Mouse (Mus musculus): ENCODE results near the gene Ttll8. TPM values are rescaled to one million over a fixed set of nuclear protein-coding genes. Genes with fewer than 3 reads are reported as not detected.

The Ttll8 gene
- polyA plus RNA-seq, 1 experiment from 2014 or later, result not detected

- DNase-seq (ENCODE audit: low spot score), result peak; percentile 99
- Histone ChIP-seq H3K27me3 (ENCODE audit: insufficient read depth, low read length) (no peaks in the 10 kb centered on the region), H3K9ac (ENCODE audit: low read depth, low read length) (peak within 1 kb of the TSS; percentile 89), H3K36me3 (ENCODE audit: insufficient read depth, low read length) (peaks cover 23% of the 10 kb centered on the region), H3K27ac (peak within 1 kb of the TSS; percentile 96), H3K4me3 (replicated peaks; ENCODE audit: low read depth, low read length) (peak within 1 kb of the TSS; percentile 83), H3K4me2 (ENCODE audit: low read length) (peak within 1 kb of the TSS; percentile 91), H3K4me1 (replicated peaks; ENCODE audit: insufficient read depth, low read length) (peaks cover 29% of the 10 kb centered on the region), H3K9me3 (replicated peaks; ENCODE audit: low read length) (no peaks in the 10 kb centered on the region)
- WGBS, result under 1% methylated on average over 94 of the region's 107 CpGs
- TF ChIP-seq CTCF (IDR thresholded peaks at IDR 0.05; ENCODE audit: low read depth), result no peak
- ATAC-seq (replicated peaks; ENCODE audit: low FRiP score, low read depth), result peak; percentile 81
These were observed 92.2 kb downstream of the Ttll8 start, which contains the start of gene Pim3 for GRCm38 (mm10) chr15:88861772-88862622. Pim3 (plus strand) TSS chr15:88862186.

DNA sequence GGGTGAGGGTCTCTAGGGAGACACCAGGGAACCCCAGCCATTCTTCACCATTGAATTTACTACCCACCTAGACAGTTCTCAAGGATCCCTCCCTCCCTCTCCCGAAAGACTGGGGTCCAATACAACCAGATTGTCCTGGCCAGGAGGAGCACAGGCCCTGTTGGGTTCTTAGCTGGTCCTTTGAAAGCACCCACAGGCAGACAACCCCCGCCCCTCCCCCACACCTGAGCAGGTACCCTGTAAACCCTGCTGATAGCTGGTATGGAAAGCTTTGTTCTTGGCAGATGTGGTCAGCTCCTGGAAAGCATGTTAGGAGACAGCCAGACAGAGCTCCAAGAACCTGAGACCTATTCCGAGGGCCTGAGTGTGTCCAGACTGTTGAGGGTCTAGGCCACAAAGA, 93.4 kb downstream of the Ttll8 start:
- Histone ChIP-seq H3K4me3 (replicated peaks; ENCODE audit: low read depth, low read length) (no peak overlapping the region), H3K27ac (peak overlapping the region; percentile 96; the same call in 1 of the 2 replicates)

DNA sequence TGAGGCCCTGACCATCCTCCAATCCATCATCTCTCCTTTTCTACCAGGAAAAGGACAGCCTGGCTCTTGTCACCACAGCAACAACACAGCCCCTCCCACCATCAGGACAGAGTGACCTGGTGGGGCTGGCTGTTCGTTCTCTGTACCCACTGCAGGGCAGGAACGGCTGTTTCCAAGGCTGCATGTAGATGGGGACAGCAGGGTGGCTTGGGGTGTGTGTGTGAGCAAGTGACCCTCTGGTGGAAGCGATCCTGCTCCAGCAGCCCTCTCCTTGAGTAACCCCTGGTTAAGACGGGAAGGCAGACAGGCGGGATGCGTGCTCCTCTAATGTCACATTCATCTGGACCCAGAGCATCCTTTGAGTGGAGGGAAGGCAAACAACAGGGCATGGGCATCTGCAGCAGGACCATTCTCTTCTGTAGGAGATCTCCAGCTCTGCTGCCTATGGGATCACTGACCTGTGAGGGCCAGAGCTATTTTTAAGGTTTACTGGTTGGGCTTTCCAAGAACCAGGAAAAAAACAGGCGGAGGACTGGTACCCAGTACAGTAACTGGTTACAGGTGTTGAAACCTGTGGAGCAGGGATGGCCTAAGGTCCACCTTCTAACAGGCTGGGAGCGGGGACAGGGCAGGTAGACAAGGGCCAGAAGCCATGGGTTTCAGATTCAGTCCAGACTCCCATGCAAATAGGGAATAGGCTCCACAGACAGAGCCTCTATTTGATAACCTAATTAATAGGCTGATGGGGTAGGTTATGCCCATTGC, 94.8 kb downstream of the Ttll8 start:
- TF ChIP-seq CTCF (IDR thresholded peaks at IDR 0.05; ENCODE audit: low read depth), result no peak
- Histone ChIP-seq H3K9ac (ENCODE audit: low read depth, low read length) (no peak overlapping the region), H3K27ac (no peak overlapping the region), H3K4me1 (replicated peaks; ENCODE audit: insufficient read depth, low read length) (peaks cover 20% of the 10 kb centered on the region), H3K36me3 (ENCODE audit: insufficient read depth, low read length) (peaks cover 3% of the 10 kb centered on the region; the same call in 1 of the 2 replicates), H3K4me3 (replicated peaks; ENCODE audit: low read depth, low read length) (no peak overlapping the region), H3K27me3 (ENCODE audit: insufficient read depth, low read length) (no peaks in the 10 kb centered on the region), H3K9me3 (replicated peaks; ENCODE audit: low read length) (no peaks in the 10 kb centered on the region), H3K4me2 (ENCODE audit: low read length) (no peak overlapping the region)
- no peak for DNase-seq (ENCODE audit: low spot score)
- WGBS, result 63% methylated on average over 8 of the region's 8 CpGs
- ATAC-seq (replicated peaks; ENCODE audit: low FRiP score, low read depth), result no peak

More for the DNA sequence above, 93.4 kb downstream of the Ttll8 start:
- DNase-seq (ENCODE audit: low spot score) (no peak), ATAC-seq (replicated peaks; ENCODE audit: low FRiP score, low read depth) (no peak)
- Histone ChIP-seq H3K9me3 (replicated peaks; ENCODE audit: low read length) (no peaks in the 10 kb centered on the region), H3K9ac (ENCODE audit: low read depth, low read length) (no peak overlapping the region), H3K4me2 (ENCODE audit: low read length) (no peak overlapping the region), H3K27me3 (ENCODE audit: insufficient read depth, low read length) (no peaks in the 10 kb centered on the region), H3K4me1 (replicated peaks; ENCODE audit: insufficient read depth, low read length) (peaks cover 19% of the 10 kb centered on the region), H3K36me3 (ENCODE audit: insufficient read depth, low read length) (peaks cover 14% of the 10 kb centered on the region; the same call in 1 of the 2 replicates)
- TF ChIP-seq CTCF (IDR thresholded peaks at IDR 0.05; ENCODE audit: low read depth), result no peak
- 92% methylated on average over 3 of the region's 3 CpGs for WGBS

DNA sequence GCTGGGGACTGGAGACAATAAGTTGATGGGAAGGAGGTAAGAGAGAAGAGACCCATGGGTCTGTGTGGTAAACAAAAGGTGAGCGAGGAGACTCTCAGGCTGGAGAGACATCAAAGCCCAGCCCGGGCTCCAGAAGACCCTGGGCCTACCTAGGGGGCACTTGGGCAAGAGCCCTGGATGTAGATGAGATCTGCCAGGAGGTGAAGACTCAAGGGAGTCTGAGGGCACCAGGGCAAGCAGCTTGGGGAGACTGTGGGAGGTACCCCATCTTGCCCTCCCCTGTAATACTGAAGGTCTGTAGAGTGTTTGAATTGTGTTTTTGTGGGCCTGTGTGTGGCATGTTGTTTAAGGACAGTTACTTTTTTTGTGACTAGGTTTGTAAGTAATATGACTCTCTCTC, 95.5 kb downstream of the Ttll8 start:
- 86% methylated on average over 2 of the region's 2 CpGs for WGBS

DNA sequence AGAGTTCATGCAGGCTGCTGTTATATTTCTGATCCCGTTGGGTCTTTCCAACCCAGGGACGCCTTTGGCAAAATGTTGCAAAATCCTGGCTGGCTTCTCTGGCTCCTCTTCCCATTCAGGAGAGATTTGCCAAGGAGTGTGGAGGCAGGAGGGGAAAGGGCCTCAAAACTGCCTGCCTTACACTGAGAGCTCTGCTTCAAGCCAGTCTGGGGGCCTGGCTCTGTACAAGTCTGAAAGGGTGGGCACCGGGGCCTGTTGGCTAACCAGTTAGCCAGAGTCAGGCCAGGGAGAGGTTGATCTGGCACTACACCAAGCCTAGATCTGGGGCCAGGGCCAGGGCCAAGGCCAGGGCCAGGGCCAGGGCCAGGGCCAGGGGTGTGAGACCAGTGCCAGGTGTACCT, 96.1 kb downstream of the Ttll8 start:
- Histone ChIP-seq H3K9me3 (replicated peaks; ENCODE audit: low read length) (no peaks in the 10 kb centered on the region), H3K27me3 (ENCODE audit: insufficient read depth, low read length) (no peaks in the 10 kb centered on the region), H3K27ac (no peak overlapping the region), H3K4me3 (replicated peaks; ENCODE audit: low read depth, low read length) (no peak overlapping the region), H3K36me3 (ENCODE audit: insufficient read depth, low read length) (no peaks in the 10 kb centered on the region), H3K4me2 (ENCODE audit: low read length) (no peak overlapping the region), H3K9ac (ENCODE audit: low read depth, low read length) (no peak overlapping the region), H3K4me1 (replicated peaks; ENCODE audit: insufficient read depth, low read length) (peaks cover 28% of the 10 kb centered on the region)
- DNase-seq (ENCODE audit: low spot score), result no peak
- WGBS, result 88% methylated on average over 3 of the region's 3 CpGs
- TF ChIP-seq CTCF (IDR thresholded peaks at IDR 0.05; ENCODE audit: low read depth), result no peak
- ATAC-seq (replicated peaks; ENCODE audit: low FRiP score, low read depth), result no peak

More for the DNA sequence above, 95.5 kb downstream of the Ttll8 start:
- H3K27ac ChIP-seq, result no peak overlapping the region
- ATAC-seq (replicated peaks; ENCODE audit: low FRiP score, low read depth), result no peak
- DNase-seq (ENCODE audit: low spot score), result no peak
- no peaks in the 10 kb centered on the region for H3K9me3 ChIP-seq (replicated peaks; ENCODE audit: low read length)
- peaks cover 25% of the 10 kb centered on the region for H3K4me1 ChIP-seq (replicated peaks; ENCODE audit: insufficient read depth, low read length)
- H3K36me3 ChIP-seq (ENCODE audit: insufficient read depth, low read length), result no peaks in the 10 kb centered on the region
- no peak overlapping the region for H3K9ac ChIP-seq (ENCODE audit: low read depth, low read length)
- H3K4me3 ChIP-seq (replicated peaks; ENCODE audit: low read depth, low read length), result no peak overlapping the region
- H3K27me3 ChIP-seq (ENCODE audit: insufficient read depth, low read length), result no peaks in the 10 kb centered on the region
- no peak for TF ChIP-seq CTCF (IDR thresholded peaks at IDR 0.05; ENCODE audit: low read depth)
- H3K4me2 ChIP-seq (ENCODE audit: low read length), result no peak overlapping the region

- Histone ChIP-seq H3K27ac (no peak overlapping the region), H3K9ac (ENCODE audit: low read depth, low read length) (no peak overlapping the region), H3K4me3 (replicated peaks; ENCODE audit: low read depth, low read length) (no peak overlapping the region), H3K4me1 (replicated peaks; ENCODE audit: insufficient read depth, low read length) (peaks cover 34% of the 10 kb centered on the region), H3K36me3 (ENCODE audit: insufficient read depth, low read length) (no peaks in the 10 kb centered on the region), H3K27me3 (ENCODE audit: insufficient read depth, low read length) (no peaks in the 10 kb centered on the region), H3K9me3 (replicated peaks; ENCODE audit: low read length) (no peaks in the 10 kb centered on the region), H3K4me2 (ENCODE audit: low read length) (no peak overlapping the region)
- DNase-seq (ENCODE audit: low spot score) (no peak), ATAC-seq (replicated peaks; ENCODE audit: low FRiP score, low read depth) (no peak)
- no peak for TF ChIP-seq CTCF (IDR thresholded peaks at IDR 0.05; ENCODE audit: low read depth)
- 94% methylated on average over 7 of the region's 7 CpGs for WGBS
These were observed 96.9 kb downstream of the Ttll8 start for GRCm38 (mm10) chr15:88857361-88857760.
